ENCODE assay signal across 17 mouse cellular contexts in genomic region chr9:86560543-86560942, GRCm38 (mm10). TPM values are rescaled to one million over a fixed set of nuclear protein-coding genes. Genes with fewer than 3 reads are reported as not detected.
DNase-seq lines count a peak whose midpoint lies in the region; ATAC-seq and TF ChIP-seq lines count a peak whose summit lies in the region.
"Had no signal": no experiment of that assay in that cellular context is flagged by ENCODE, and none has a peak within 500 bp of the region (broad histone marks: within the 10 kb centered on the region; RNA-seq: fewer than 3 reads in every experiment).

No protein-coding gene starts in this region.

- no peak overlapping the region for H3K4me3 ChIP-seq in lung, embryonic 14.5 days (ENCODE audit: low read depth, low read length)
- H3K4me3 ChIP-seq in hindbrain, embryonic 13.5 days = no peak overlapping the region
- no peak overlapping the region for H3K4me3 ChIP-seq in midbrain, embryonic 14.5 days (replicated peaks; ENCODE audit: low read depth, low read length)
- no peak overlapping the region for H3K4me3 ChIP-seq in left cerebral cortex, adult 2 months
- H3K4me3 ChIP-seq: erythroblast, embryonic 14.5 days; hindbrain, embryonic 12.5 days; layer of hippocampus, adult 2 months; midbrain, embryonic 10.5 days had no signal

- 62% methylated on average over 3 of the region's 3 CpGs for WGBS in lung, embryonic 14.5 days
- WGBS in hindbrain, embryonic 13.5 days = 89% methylated on average over 3 of the region's 3 CpGs
- WGBS in midbrain, embryonic 14.5 days = 89% methylated on average over 3 of the region's 3 CpGs

- no peaks in the 10 kb centered on the region for H3K9me3 ChIP-seq in lung, embryonic 14.5 days (ENCODE audit: low read depth, low read length)
- no peaks in the 10 kb centered on the region for H3K9me3 ChIP-seq in hindbrain, embryonic 13.5 days
- no peaks in the 10 kb centered on the region for H3K9me3 ChIP-seq in midbrain, embryonic 14.5 days (ENCODE audit: control insufficient read depth, low read length)
- H3K9me3 ChIP-seq: hindbrain, embryonic 12.5 days; midbrain, embryonic 10.5 days had no signal

- no peaks in the 10 kb centered on the region for H3K4me1 ChIP-seq in lung, embryonic 14.5 days (ENCODE audit: insufficient read depth)
- no peaks in the 10 kb centered on the region for H3K4me1 ChIP-seq in hindbrain, embryonic 13.5 days (replicated peaks)
- H3K4me1 ChIP-seq in midbrain, embryonic 14.5 days (ENCODE audit: control insufficient read depth, insufficient read depth, low read length) = no peaks in the 10 kb centered on the region
- H3K4me1 ChIP-seq: hindbrain, embryonic 12.5 days; midbrain, embryonic 10.5 days had no signal

- H3K36me3 ChIP-seq in lung, embryonic 14.5 days (ENCODE audit: insufficient read depth) = peaks cover 84% of the 10 kb centered on the region
- H3K36me3 ChIP-seq in hindbrain, embryonic 13.5 days = peaks cover 92% of the 10 kb centered on the region
- H3K36me3 ChIP-seq in midbrain, embryonic 14.5 days (ENCODE audit: control insufficient read depth, insufficient read depth, low read length) = peaks cover 88% of the 10 kb centered on the region

- peak; percentile 63 for ATAC-seq in lung, embryonic 14.5 days (ENCODE audit: insufficient read depth)
- no peak for ATAC-seq in hindbrain, embryonic 13.5 days (ENCODE audit: low FRiP score)
- no peak for ATAC-seq in midbrain, embryonic 14.5 days (ENCODE audit: low FRiP score, low TSS enrichment)

- peak overlapping the region; percentile 66; the same call in 1 of the 2 replicates for H3K27ac ChIP-seq in lung, embryonic 14.5 days (ENCODE audit: low read depth)
- no peak overlapping the region for H3K27ac ChIP-seq in hindbrain, embryonic 13.5 days
- no peak overlapping the region for H3K27ac ChIP-seq in midbrain, embryonic 14.5 days (replicated peaks; ENCODE audit: low read depth, low read length)
- H3K27ac ChIP-seq in left cerebral cortex, adult 2 months = no peak overlapping the region
- H3K27ac ChIP-seq: hindbrain, embryonic 12.5 days; layer of hippocampus, adult 2 months; liver, embryonic 14.5 days; midbrain, embryonic 10.5 days had no signal

- DNase-seq in ovary, postnatal 36 days (ENCODE audit: low spot score) = peak; percentile 22
- DNase-seq in ovary, postnatal 14 days (ENCODE audit: low spot score) = no peak
- peak; percentile 43 for DNase-seq in kidney, adult 9 months
- DNase-seq in lung, embryonic 14.5 days = peak; percentile 30
- DNase-seq in left cerebral cortex, postnatal 36 days (ENCODE audit: low spot score in 2 of 2) = no peak
- no peak for DNase-seq in midbrain, embryonic 14.5 days
- no peak for DNase-seq in left cerebral cortex, adult 2 months (ENCODE audit: extremely low spot score in 1 of 2, low spot score in 2 of 2)
- DNase-seq: cerebellum, adult 9-10 months; gastrocnemius, postnatal 25 days; left cerebral cortex, postnatal 4 days; right cerebral cortex, postnatal 14 days had no signal

- H3K4me2 ChIP-seq in lung, embryonic 14.5 days = no peak overlapping the region
- H3K4me2 ChIP-seq in hindbrain, embryonic 13.5 days = no peak overlapping the region
- no peak overlapping the region for H3K4me2 ChIP-seq in midbrain, embryonic 14.5 days (ENCODE audit: low read length)
- H3K4me2 ChIP-seq: hindbrain, embryonic 12.5 days had no signal

- TF ChIP-seq CTCF in lung, embryonic 14.5 days (IDR thresholded peaks at IDR 0.05; ENCODE audit: low read depth) = no peak
- TF ChIP-seq CTCF in left cerebral cortex, adult 2 months (IDR thresholded peaks at IDR 0.05) = no peak

- no peaks in the 10 kb centered on the region for H3K27me3 ChIP-seq in lung, embryonic 14.5 days (ENCODE audit: insufficient read depth, low read length)
- no peaks in the 10 kb centered on the region for H3K27me3 ChIP-seq in hindbrain, embryonic 13.5 days
- no peaks in the 10 kb centered on the region for H3K27me3 ChIP-seq in midbrain, embryonic 14.5 days (ENCODE audit: control insufficient read depth, insufficient read depth, low read length)
- H3K27me3 ChIP-seq: hindbrain, embryonic 12.5 days had no signal

- no peak overlapping the region for H3K9ac ChIP-seq in lung, embryonic 14.5 days
- H3K9ac ChIP-seq in hindbrain, embryonic 13.5 days = no peak overlapping the region
- no peak overlapping the region for H3K9ac ChIP-seq in midbrain, embryonic 14.5 days (replicated peaks; ENCODE audit: low read length)
- H3K9ac ChIP-seq: hindbrain, embryonic 12.5 days; liver, embryonic 14.5 days had no signal

- intact Hi-C loops in left cerebral cortex, postnatal 36 days (cut with DNase I) = no loop called here
- intact Hi-C loops in left cerebral cortex, adult 2 months (cut with DNase I) = no loop called here

RNA-seq across cellular contexts. Expression of gene Pgm3, which starts 11.1 kb away (rescaled TPM):
- polyA plus RNA-seq in lung, embryonic 14.5 days (2014; fragmentation: Nextera tagmentation; extraction: Ambion mirVana) = 35.1 and 37.7 TPM in 2 replicates
- polyA plus RNA-seq in hindbrain, embryonic 13.5 days (2015; fragmentation: Nextera tagmentation; extraction: Ambion mirVana) = 41.4 and 43.5 TPM in 2 replicates
- total RNA-seq in left cerebral cortex, postnatal 36 days (2021) = 10 to 100 TPM; 18.0 to 18.3 TPM
- polyA plus RNA-seq in midbrain, embryonic 14.5 days (2014; fragmentation: Nextera tagmentation; extraction: Ambion mirVana) = 31.6 and 32.6 TPM in 2 replicates
- 10 to 100 TPM; 16.5 to 17.7 TPM for total RNA-seq in left cerebral cortex, adult 2 months (2021)

RNA-seq across cellular contexts. Expression of gene Rwdd2a, which starts 11.2 kb away (rescaled TPM):
- 4.1 and 5.3 TPM in 2 replicates for polyA plus RNA-seq in lung, embryonic 14.5 days (2014; fragmentation: Nextera tagmentation; extraction: Ambion mirVana)
- polyA plus RNA-seq in hindbrain, embryonic 13.5 days (2015; fragmentation: Nextera tagmentation; extraction: Ambion mirVana) = 9.6 TPM in 2 replicates
- 10 to 100 TPM; 26.0 to 27.9 TPM for total RNA-seq in left cerebral cortex, postnatal 36 days (2021)
- 12.6 and 21.9 TPM in 2 replicates for polyA plus RNA-seq in midbrain, embryonic 14.5 days (2014; fragmentation: Nextera tagmentation; extraction: Ambion mirVana)
- total RNA-seq in left cerebral cortex, adult 2 months (2021) = 10 to 100 TPM; 24.0 to 25.5 TPM
- polyA plus RNA-seq: erythroblast, embryonic 14.5 days had no signal

Comparison
In these comparisons a context has a peak if more than half of its experiments do, and no peak if none do; other contexts are left out.
1. DNase-seq: peak in ovary, postnatal 36 days (single experiment), kidney, adult 9 months (single experiment) and lung, embryonic 14.5 days (single experiment); none in ovary, postnatal 14 days (single experiment), left cerebral cortex, postnatal 36 days (0 of 2), midbrain, embryonic 14.5 days (single experiment) and left cerebral cortex, adult 2 months (0 of 2).